Mouse (Mus musculus): Measurements from ENCODE around the gene Sult4a1. TPM values are rescaled to one million over a fixed set of nuclear protein-coding genes. Genes with fewer than 3 reads are reported as not detected.

Gene Sult4a1
- total and polyA plus RNA-seq, 3 experiments: not detected

GRCm38 (mm10) chr15:84136473-84137415, 31.2 kb upstream of the Sult4a1 start:
- no peak overlapping the region for H3K4me2 ChIP-seq (ENCODE audit: insufficient read depth, low read depth, poor library complexity, severe bottlenecking)
- in situ Hi-C loops (cut with MboI; ENCODE audit: low pct_ligation_motif_present, low pct_unique_long_range_greater_than_20kb, low sequenced_read_pairs): no loop called here
- no peaks in the 10 kb centered on the region for H3K79me2 ChIP-seq (replicated peaks; ENCODE audit: control insufficient read depth, extremely low read depth, insufficient read depth, poor library complexity, severe bottlenecking)
- 0 out of 4 replicates have a peak, but pooled peaks cover 0 to 3% of the 10 kb centered on the region in 2 experiments for H3K4me1 ChIP-seq (ENCODE audit: control insufficient read depth in 1 of 2, insufficient read depth in 2 of 2)
- peaks cover 77% of the 10 kb centered on the region for H3K27me3 ChIP-seq (replicated peaks)
- H3K27ac ChIP-seq (ENCODE audit: insufficient read depth, low read depth): no peak overlapping the region
- TF ChIP-seq POLR2AphosphoS2 (IDR thresholded peaks at IDR 0.05; ENCODE audit: low read depth, low read length): no peak
- TF ChIP-seq POLR2A (IDR thresholded peaks at IDR 0.05; ENCODE audit: low read depth, low read length): no peak
- TF ChIP-seq SIN3A (IDR thresholded peaks at IDR 0.05; ENCODE audit: low read length): no peak
- TF ChIP-seq IRF4 (IDR thresholded peaks at IDR 0.05; ENCODE audit: low read depth, low read length): no peak
- no peak for TF ChIP-seq USF2 (conservative IDR thresholded peaks at IDR 0.05; ENCODE audit: low read depth, low read length)
- TF ChIP-seq ZNF384 (IDR thresholded peaks at IDR 0.05; ENCODE audit: low read depth, low read length): no peak
- TF ChIP-seq HCFC1 (IDR thresholded peaks at IDR 0.05; ENCODE audit: low read depth, low read length): no peak
- TF ChIP-seq BHLHE40 (IDR thresholded peaks at IDR 0.05; ENCODE audit: low read depth, low read length): no peak
- TF ChIP-seq KAT2A (IDR thresholded peaks at IDR 0.05; ENCODE audit: insufficient replicate concordance, low read length): no peak
- TF ChIP-seq MEF2A (IDR thresholded peaks at IDR 0.05; ENCODE audit: borderline replicate concordance, low read depth, low read length): no peak
- no peak for TF ChIP-seq MYC (IDR thresholded peaks at IDR 0.05; ENCODE audit: low read depth, low read length)
- TF ChIP-seq ZC3H11A (IDR thresholded peaks at IDR 0.05; ENCODE audit: low read depth, low read length): no peak
- TF ChIP-seq CHD2 (IDR thresholded peaks at IDR 0.05; ENCODE audit: low read length): no peak
- no peak for TF ChIP-seq JUND (conservative IDR thresholded peaks at IDR 0.05; ENCODE audit: low read depth, low read length)
- TF ChIP-seq JUN (IDR thresholded peaks at IDR 0.05; ENCODE audit: insufficient read depth, low read depth, low read length): no peak
- TF ChIP-seq TBP (conservative IDR thresholded peaks at IDR 0.05; ENCODE audit: low read depth, low read length): no peak
- TF ChIP-seq SMC3 (IDR thresholded peaks at IDR 0.05; ENCODE audit: low read depth, low read length): no peak
- TF ChIP-seq MAFK (IDR thresholded peaks at IDR 0.05; ENCODE audit: insufficient replicate concordance, low read length): no peak
- no peak overlapping the region for H3K9ac ChIP-seq (ENCODE audit: insufficient read depth, low read depth)
- dilution Hi-C loops (cut with MboI; ENCODE audit: extremely low pct_ligation_motif_present, extremely low pct_unique_long_range_greater_than_20kb, low sequenced_read_pairs): no loop called here
- no peak overlapping the region for H3K4me3 ChIP-seq (replicated peaks in 1 of 3; ENCODE audit: low read depth in 2 of 3, low read length in 2 of 3, poor library complexity in 1 of 3)
- H3K9me3 ChIP-seq (replicated peaks; ENCODE audit: low read length): peaks cover 6% of the 10 kb centered on the region
- no peak for DNase-seq (ENCODE audit: extremely low read depth)
- H3K36me3 ChIP-seq (replicated peaks in 1 of 2; ENCODE audit: control insufficient read depth in 1 of 2, insufficient read depth in 1 of 2, low read length in 1 of 2): no peaks in the 10 kb centered on the region

DNA sequence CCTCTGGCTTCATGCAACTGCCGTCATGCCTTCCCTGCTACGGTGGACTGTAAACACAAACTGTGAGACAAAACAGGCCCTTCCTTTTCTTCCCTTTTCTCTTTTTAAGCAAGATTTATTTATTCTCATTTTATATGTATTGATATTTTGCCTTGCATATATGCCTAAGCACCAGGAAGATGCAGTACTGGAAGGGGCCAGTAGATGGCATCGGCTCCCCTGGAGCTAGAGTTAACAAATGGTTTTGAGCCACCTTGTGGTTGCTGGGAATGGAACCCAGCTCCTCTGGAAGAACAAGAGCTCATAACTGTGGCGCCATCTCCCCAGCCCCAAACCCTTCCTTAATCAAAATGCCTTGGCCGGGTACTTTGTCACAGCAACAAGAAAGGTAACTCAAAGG, 29.9 kb upstream of the Sult4a1 start:
- dilution Hi-C loops (cut with MboI; ENCODE audit: extremely low pct_ligation_motif_present, extremely low pct_unique_long_range_greater_than_20kb, low sequenced_read_pairs): no loop called here
- Histone ChIP-seq H3K4me1 (ENCODE audit: control insufficient read depth in 1 of 2, insufficient read depth in 2 of 2) (0 out of 4 replicates have a peak, but pooled peaks cover 0 to 3% of the 10 kb centered on the region in 2 experiments), H3K4me2 (ENCODE audit: insufficient read depth, low read depth, poor library complexity, severe bottlenecking) (no peak overlapping the region), H3K9me3 (replicated peaks; ENCODE audit: low read length) (peaks cover 6% of the 10 kb centered on the region), H3K27me3 (replicated peaks) (peaks cover 82% of the 10 kb centered on the region), H3K27ac (ENCODE audit: insufficient read depth, low read depth) (no peak overlapping the region), H3K36me3 (replicated peaks in 1 of 2; ENCODE audit: control insufficient read depth in 1 of 2, insufficient read depth in 1 of 2, low read length in 1 of 2) (no peaks in the 10 kb centered on the region), H3K4me3 (replicated peaks in 1 of 3; ENCODE audit: low read depth in 2 of 3, low read length in 2 of 3, poor library complexity in 1 of 3) (no peak overlapping the region), H3K9ac (ENCODE audit: insufficient read depth, low read depth) (no peak overlapping the region), H3K79me2 (replicated peaks; ENCODE audit: control insufficient read depth, extremely low read depth, insufficient read depth, poor library complexity, severe bottlenecking) (no peaks in the 10 kb centered on the region)
- in situ Hi-C loops (cut with MboI; ENCODE audit: low pct_ligation_motif_present, low pct_unique_long_range_greater_than_20kb, low sequenced_read_pairs): no loop called here
- peak; percentile 83 to 95 for TF ChIP-seq CTCF (conservative IDR thresholded peaks at IDR 0.05 in 1 of 2, IDR thresholded peaks at IDR 0.05 in 1 of 2; ENCODE audit: low read depth in 2 of 2, low read length in 2 of 2)
- peak; percentile 58 for TF ChIP-seq RAD21 (IDR thresholded peaks at IDR 0.05; ENCODE audit: low read depth, low read length)
- peak; percentile 68 for TF ChIP-seq SMC3 (IDR thresholded peaks at IDR 0.05; ENCODE audit: low read depth, low read length)
- TF ChIP-seq E2F4 (IDR thresholded peaks at IDR 0.05; ENCODE audit: insufficient replicate concordance, low read depth, low read length): no peak
- peak; percentile 49 for DNase-seq (ENCODE audit: extremely low read depth)

All from CH12.LX (cell line).